Mouse (Mus musculus): ENCODE data around the gene Llcfc1.

DNA sequence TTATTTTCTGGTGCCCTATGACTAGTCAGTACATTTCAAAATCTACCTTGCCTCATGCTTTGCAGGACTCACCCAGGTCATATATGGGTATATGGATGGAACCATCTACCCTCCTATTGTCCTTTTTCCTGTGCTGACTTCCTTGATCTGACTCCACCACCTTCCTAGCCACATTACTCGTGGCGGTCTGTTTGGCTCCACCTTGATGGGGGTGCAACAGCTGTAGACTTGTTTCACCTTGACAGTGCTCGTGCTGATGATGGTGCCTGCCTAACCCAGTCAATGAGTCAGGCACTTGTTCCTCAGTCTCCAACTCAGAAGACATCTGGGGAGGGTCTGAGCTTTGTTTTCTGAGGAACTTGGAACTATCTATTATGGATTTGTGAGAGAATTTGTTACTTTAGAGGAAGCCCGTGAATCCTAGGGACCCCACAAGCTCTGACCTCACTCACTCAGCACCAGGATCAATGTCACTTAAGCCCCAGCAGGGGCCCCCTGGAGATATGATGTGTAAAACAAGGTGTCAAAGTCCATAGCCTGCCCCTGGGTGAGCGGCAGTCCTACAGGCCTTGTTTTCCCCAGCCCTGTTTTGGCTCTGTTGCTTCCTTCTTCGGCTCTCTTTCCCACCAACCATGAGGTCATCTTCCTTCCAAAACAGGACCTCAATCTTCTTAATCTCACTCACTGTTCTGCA lies 42.9 kb upstream of the Llcfc1 start:
- TF ChIP-seq CTCF (IDR thresholded peaks at IDR 0.05; ENCODE audit: low read depth) (no peak), EP300 (IDR thresholded peaks at IDR 0.05; ENCODE audit: low read depth) (no peak)
